Mouse (Mus musculus) heart, adult 2 months (tissue): ENCODE measurements around the gene Ropn1l. TPM values are rescaled to one million over a fixed set of nuclear protein-coding genes. Genes with fewer than 3 reads are reported as not detected.

Experiments used
- DNase-seq, 2 experiments: peaks; one replicate each; pipeline ENCODE4 v3.0.0; 2021
- H3K27ac ChIP-seq: fragments of 200-600 bp; 2 replicates; pipeline ENCODE4 v1.8.1; 2022
- H3K27me3 ChIP-seq: fragments of 200-500 bp; 2 replicates; pipeline ENCODE4 v1.6.1; 2012; ENCODE audit warnings: mild to moderate bottlenecking, low read length, inconsistent platforms, mixed read lengths; ENCODE audit not compliant: control insufficient read depth, insufficient read depth
- H3K36me3 ChIP-seq: fragments of 200-500 bp; 2 replicates; pipeline ENCODE4 v1.6.1; 2012; ENCODE audit warnings: low read length, inconsistent platforms; ENCODE audit not compliant: control insufficient read depth, insufficient read depth
- H3K4me1 ChIP-seq: fragments of 200-500 bp; 2 replicates; pipeline ENCODE4 v1.6.1; 2011; ENCODE audit warnings: low read length; ENCODE audit not compliant: control insufficient read depth, insufficient read depth
- H3K4me3 ChIP-seq: fragments of 200-600 bp; 2 replicates; pipeline ENCODE4 v1.8.1; 2022
- H3K79me2 ChIP-seq: fragments of 200-500 bp; replicated peaks from 2 replicates; pipeline ENCODE4 v1.6.1; 2012; ENCODE audit warnings: mild to moderate bottlenecking, inconsistent platforms, low read length, moderate library complexity, mixed read lengths; ENCODE audit not compliant: control insufficient read depth, insufficient read depth
- H3K9ac ChIP-seq: fragments of 200-500 bp; 2 replicates; pipeline ENCODE4 v1.6.1; 2012; ENCODE audit warnings: low read depth, mild to moderate bottlenecking, control low read depth, inconsistent platforms, low read length, mixed read lengths
- CTCF ChIP-seq: fragments of 200-600 bp; IDR thresholded peaks from 2 replicates; pipeline ENCODE4 v1.8.1; 2022; ENCODE audit warnings: antibody characterized with exemption, mild to moderate bottlenecking, moderate library complexity
- EP300 ChIP-seq: fragments of 200-500 bp; IDR thresholded peaks from 2 replicates; pipeline ENCODE4 v1.6.1; 2011; ENCODE audit warnings: low read depth, low read length, control low read depth; ENCODE audit not compliant: insufficient read depth
- POLR2A ChIP-seq: fragments of 200-500 bp; IDR thresholded peaks from 2 replicates; pipeline ENCODE4 v1.6.1; 2011; ENCODE audit warnings: mild to moderate bottlenecking, low read depth, low read length, control low read depth; ENCODE audit not compliant: insufficient read depth
- WGBS: fragments of 180-500 bp; shearing (Covaris S2); methylation state at CpG from one replicate; pipeline ENCODE4 v1.1.7; 2018; 5-methylcytosine and 5-hydroxymethylcytosine counted together
- intact Hi-C: fragments of 180-260 bp; cut with DNase I; formaldehyde crosslinking; loops from one replicate; pipeline ENCODE4 v1.15.1; 2025
- polyA plus RNA-seq: library from polyadenylated mRNA; depleted of rRNA; stranded (reverse); fragments of >200 nt; gene quantifications from 2 replicates; pipeline ENCODE4 v1.2.3, GENCODE M21; 2012
- total RNA-seq, 2 experiments: library from RNA; stranded (reverse); gene quantifications; 2 replicates each; pipeline ENCODE4 v1.2.3; 2021

Gene Ropn1l
- total and polyA plus RNA-seq, 3 experiments = 0.86 TPM; not detected in 2

- no peak overlapping the region for H3K27ac ChIP-seq
- no peak for DNase-seq
- intact Hi-C loops = no loop called here
- TF ChIP-seq POLR2A (no peak), EP300 (no peak), CTCF (no peak)
- H3K9ac ChIP-seq = no peak overlapping the region
- H3K79me2 ChIP-seq = no peaks in the 10 kb centered on the region
- WGBS = 95% methylated on average over 13 of the region's 13 CpGs
- H3K4me3 ChIP-seq = no peak overlapping the region
- no peaks in the 10 kb centered on the region for H3K36me3 ChIP-seq
- H3K4me1 ChIP-seq = peaks cover 4% of the 10 kb centered on the region; the same call in 1 of the 2 replicates
- H3K27me3 ChIP-seq = no peaks in the 10 kb centered on the region
These were observed 54.8 kb downstream of the Ropn1l start for GRCm38 (mm10) chr15:31398769-31399168.

- Histone ChIP-seq H3K9ac (no peak overlapping the region), H3K79me2 (no peaks in the 10 kb centered on the region), H3K36me3 (no peaks in the 10 kb centered on the region), H3K27me3 (no peaks in the 10 kb centered on the region), H3K4me3 (no peak overlapping the region), H3K4me1 (peaks cover 4% of the 10 kb centered on the region; the same call in 1 of the 2 replicates), H3K27ac (peak overlapping the region; percentile 79)
- 83% methylated on average over 3 of the region's 3 CpGs for WGBS
- intact Hi-C loops = no loop called here
- no peak for DNase-seq
- TF ChIP-seq EP300 (no peak), CTCF (peak; percentile 63), POLR2A (no peak)
These were observed 56.2 kb downstream of the Ropn1l start for GRCm38 (mm10) chr15:31397379-31397778.

- WGBS = 49% methylated on average over 5 of the region's 5 CpGs
These were observed 56.8 kb downstream of the Ropn1l start for GRCm38 (mm10) chr15:31396755-31397154.

GRCm38 (mm10) chr15:31395986-31396385 is 57.6 kb downstream of the Ropn1l start:
- intact Hi-C loops = no loop called here
- Histone ChIP-seq H3K4me3 (no peak overlapping the region), H3K27ac (peak overlapping the region; percentile 62), H3K36me3 (no peaks in the 10 kb centered on the region), H3K79me2 (no peaks in the 10 kb centered on the region), H3K9ac (no peak overlapping the region), H3K4me1 (peaks cover 4% of the 10 kb centered on the region; the same call in 1 of the 2 replicates), H3K27me3 (no peaks in the 10 kb centered on the region)
- no peak for DNase-seq
- TF ChIP-seq EP300 = no peak
- no peak for TF ChIP-seq POLR2A
- 76% methylated on average over 4 of the region's 4 CpGs for WGBS

More at GRCm38 (mm10) chr15:31396755-31397154, 56.8 kb downstream of the Ropn1l start:
- TF ChIP-seq CTCF (no peak), EP300 (peak; percentile 67; the same call in 1 of the 2 replicates), POLR2A (no peak; the same call in 1 of the 2 replicates)
- H3K4me3 ChIP-seq = no peak overlapping the region
- no peaks in the 10 kb centered on the region for H3K36me3 ChIP-seq
- H3K27me3 ChIP-seq = no peaks in the 10 kb centered on the region
- H3K4me1 ChIP-seq = peaks cover 4% of the 10 kb centered on the region; the same call in 1 of the 2 replicates
- no peak overlapping the region for H3K9ac ChIP-seq
- peak; percentile 66 to 80 for DNase-seq
- intact Hi-C loops = no loop called here
- peak overlapping the region; percentile 79 for H3K27ac ChIP-seq
- H3K79me2 ChIP-seq = no peaks in the 10 kb centered on the region

GRCm38 (mm10) chr15:31393402-31393801 is 60.1 kb downstream of the Ropn1l start:
- H3K27ac ChIP-seq = no peak overlapping the region
- intact Hi-C loops = no loop called here
- no peak for TF ChIP-seq POLR2A
- no peak for TF ChIP-seq EP300
- TF ChIP-seq CTCF = no peak

GRCm38 (mm10) chr15:31392705-31393104 is 60.8 kb downstream of the Ropn1l start:
- no peak for TF ChIP-seq EP300
- no peak for TF ChIP-seq POLR2A
- no peak for TF ChIP-seq CTCF
- peaks cover 4% of the 10 kb centered on the region; the same call in 1 of the 2 replicates for H3K4me1 ChIP-seq
- H3K36me3 ChIP-seq = no peaks in the 10 kb centered on the region
- 81% methylated on average over 7 of the region's 7 CpGs for WGBS
- H3K27ac ChIP-seq = no peak overlapping the region
- no peak overlapping the region for H3K4me3 ChIP-seq
- no peak for DNase-seq
- H3K9ac ChIP-seq = no peak overlapping the region
- H3K27me3 ChIP-seq = no peaks in the 10 kb centered on the region
- no peaks in the 10 kb centered on the region for H3K79me2 ChIP-seq
- intact Hi-C loops = no loop called here

More at GRCm38 (mm10) chr15:31393402-31393801, 60.1 kb downstream of the Ropn1l start:
- no peaks in the 10 kb centered on the region for H3K36me3 ChIP-seq
- no peaks in the 10 kb centered on the region for H3K27me3 ChIP-seq
- WGBS = 82% methylated on average over 6 of the region's 6 CpGs
- no peak overlapping the region for H3K9ac ChIP-seq
- H3K4me1 ChIP-seq = peaks cover 4% of the 10 kb centered on the region; the same call in 1 of the 2 replicates
- H3K4me3 ChIP-seq = no peak overlapping the region
- no peak for DNase-seq
- H3K79me2 ChIP-seq = no peaks in the 10 kb centered on the region
